In the genomic region with DNA sequence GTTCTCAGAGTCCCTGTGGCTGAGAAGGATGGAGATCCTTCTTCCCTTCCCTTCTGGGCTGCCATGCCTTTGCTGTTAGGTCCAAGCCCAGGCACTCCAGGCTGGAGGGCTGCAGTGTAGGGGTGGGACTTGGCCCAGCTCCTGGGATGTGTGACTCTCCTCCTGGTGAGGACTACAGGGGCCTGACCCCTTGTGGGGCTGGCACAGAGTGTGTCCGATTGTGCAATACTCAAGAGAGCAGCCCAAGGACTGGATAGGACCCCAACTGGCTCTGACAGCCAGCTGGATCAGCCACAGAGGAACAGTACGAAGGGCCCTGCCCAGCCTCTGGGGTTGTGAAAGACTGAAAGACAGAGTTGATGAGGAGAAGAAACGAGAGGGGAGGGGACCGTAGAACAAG, we compare ENCODE assay signal across 9 mouse cellular contexts. TPM values are rescaled to one million over a fixed set of nuclear protein-coding genes. Genes with fewer than 3 reads are reported as not detected.
DNase-seq lines count a peak whose midpoint lies in the region; ATAC-seq and TF ChIP-seq lines count a peak whose summit lies in the region.
"Had no signal": no experiment of that assay in that cellular context is flagged by ENCODE, and none has a peak within 500 bp of the region (broad histone marks: within the 10 kb centered on the region; RNA-seq: fewer than 3 reads in every experiment).

No protein-coding gene starts in this region.

- H3K27ac ChIP-seq in neural tube, embryonic 15.5 days (replicated peaks), result no peak overlapping the region
- no peak overlapping the region for H3K27ac ChIP-seq in cerebellum, adult 2 months (ENCODE audit: insufficient read depth, low read length)

- H3K4me1 ChIP-seq in neural tube, embryonic 15.5 days, result peaks cover 14% of the 10 kb centered on the region
- H3K4me1 ChIP-seq in cerebellum, adult 2 months (ENCODE audit: control insufficient read depth, insufficient read depth, low read length), result peaks cover 14% of the 10 kb centered on the region

- H3K36me3 ChIP-seq in neural tube, embryonic 15.5 days, result no peaks in the 10 kb centered on the region

- peak; percentile 90 for DNase-seq in gastrocnemius, adult 18-20 months (ENCODE audit: low spot score)
- DNase-seq in gastrocnemius, postnatal 4 days (ENCODE audit: low spot score in 2 of 2), result no peak
- DNase-seq in adrenal gland, postnatal 14 days, result peak; percentile 69
- DNase-seq in heart, postnatal 36 days, result peak; percentile 82 to 85
- DNase-seq in frontal cortex, postnatal 14 days (ENCODE audit: low spot score in 2 of 2), result no peak
- DNase-seq in cerebellum, adult 2 months, result no peak

- no peaks in the 10 kb centered on the region for H3K9me3 ChIP-seq in neural tube, embryonic 15.5 days (replicated peaks)

- ATAC-seq in megakaryocyte progenitor cell, adult 5-6 weeks (replicated peaks; ENCODE audit: poor library complexity), result peak; percentile 67
- no peak for ATAC-seq in neural tube, embryonic 15.5 days (ENCODE audit: low FRiP score)

- peaks cover 73% of the 10 kb centered on the region for H3K27me3 ChIP-seq in neural tube, embryonic 15.5 days (replicated peaks)
- no peaks in the 10 kb centered on the region for H3K27me3 ChIP-seq in cerebellum, adult 2 months (ENCODE audit: control insufficient read depth, insufficient read depth, low read length)

- no peak overlapping the region for H3K4me2 ChIP-seq in neural tube, embryonic 15.5 days

- H3K9ac ChIP-seq in neural tube, embryonic 15.5 days (replicated peaks), result no peak overlapping the region

- no peak for TF ChIP-seq POLR2A in cerebellum, adult 2 months (IDR thresholded peaks at IDR 0.05; ENCODE audit: borderline replicate concordance, insufficient read depth, low read length)

- TF ChIP-seq CTCF in cerebellum, adult 2 months (IDR thresholded peaks at IDR 0.05; ENCODE audit: borderline replicate concordance, insufficient read depth, low read depth, low read length), result no peak

- H3K4me3 ChIP-seq in neural tube, embryonic 15.5 days (replicated peaks), result no peak overlapping the region
- H3K4me3 ChIP-seq in cerebellum, adult 2 months (replicated peaks; ENCODE audit: insufficient read depth, low read depth, low read length), result no peak overlapping the region

- WGBS in neural tube, embryonic 15.5 days, result 11% methylated on average over 4 of the region's 4 CpGs
- 26% methylated on average over 4 of the region's 4 CpGs for WGBS in cerebellum, adult 2 months

- intact Hi-C loops in heart, postnatal 36 days (cut with DNase I), result no loop called here

RNA-seq across cellular contexts. Expression of gene Ppl, which starts 1.5 kb away (rescaled TPM):
- 1 to 10 TPM; 3.1 to 3.6 TPM for total RNA-seq in gastrocnemius, adult 18-20 months (2021)
- total RNA-seq in gastrocnemius, postnatal 4 days (2021), result under 1 TPM; 0.42 to 0.44 TPM
- total RNA-seq in adrenal gland, postnatal 14 days (2021), result 2.7 TPM in 2 replicates
- total RNA-seq in heart, postnatal 36 days (2021), result 1 to 10 TPM; 4.9 to 6.7 TPM
- total RNA-seq in megakaryocyte progenitor cell, adult 5-6 weeks (2015), result not detected in 2 replicates
- not detected in 2 replicates for total RNA-seq in megakaryocyte progenitor cell, adult 5-6 weeks (2017)
- 0.35 and 1.0 TPM in 2 replicates for polyA plus RNA-seq in neural tube, embryonic 15.5 days (2015; fragmentation: Nextera tagmentation; extraction: Ambion mirVana)
- 0.87 and 0.88 TPM in 2 replicates for polyA plus RNA-seq in cerebellum, adult 2 months (2012; rRNA removed)

RNA-seq across cellular contexts. Expression of gene Sec14l5, which starts 16.1 kb away (rescaled TPM):
- total RNA-seq in gastrocnemius, adult 18-20 months (2021), result 10 to 100 TPM; 10.9 to 12.9 TPM
- 1 to 10 TPM; 5.7 to 7.3 TPM for total RNA-seq in gastrocnemius, postnatal 4 days (2021)
- total RNA-seq in adrenal gland, postnatal 14 days (2021), result 0.07 and 0.19 TPM in 2 replicates
- under 1 TPM; 0.51 to 0.78 TPM for total RNA-seq in heart, postnatal 36 days (2021)
- not detected in 2 replicates for total RNA-seq in megakaryocyte progenitor cell, adult 5-6 weeks (2015)
- total RNA-seq in megakaryocyte progenitor cell, adult 5-6 weeks (2017), result not detected in 2 replicates
- 0.33 and 0.34 TPM in 2 replicates for polyA plus RNA-seq in neural tube, embryonic 15.5 days (2015; fragmentation: Nextera tagmentation; extraction: Ambion mirVana)
- 19.6 and 25.4 TPM in 2 replicates for polyA plus RNA-seq in cerebellum, adult 2 months (2012; rRNA removed)
- polyA plus RNA-seq: limb, embryonic 11.5 days had no signal

Comparison
In these comparisons a context has a peak if more than half of its experiments do, and no peak if none do; other contexts are left out.
1. DNase-seq: peak in gastrocnemius, adult 18-20 months (single experiment), adrenal gland, postnatal 14 days (single experiment) and heart, postnatal 36 days (2 of 2); none in gastrocnemius, postnatal 4 days (0 of 2), frontal cortex, postnatal 14 days (0 of 2) and cerebellum, adult 2 months (0 of 2).